Mouse (Mus musculus) yolk sac, embryonic 10.5 days (tissue): ENCODE data around the gene Pacsin3.

Source experiments
- DNase-seq: peaks from one replicate; pipeline ENCODE4 v3.0.0-alpha.2; 2017; ENCODE audit warnings: low spot score

The Pacsin3 gene

DNA sequence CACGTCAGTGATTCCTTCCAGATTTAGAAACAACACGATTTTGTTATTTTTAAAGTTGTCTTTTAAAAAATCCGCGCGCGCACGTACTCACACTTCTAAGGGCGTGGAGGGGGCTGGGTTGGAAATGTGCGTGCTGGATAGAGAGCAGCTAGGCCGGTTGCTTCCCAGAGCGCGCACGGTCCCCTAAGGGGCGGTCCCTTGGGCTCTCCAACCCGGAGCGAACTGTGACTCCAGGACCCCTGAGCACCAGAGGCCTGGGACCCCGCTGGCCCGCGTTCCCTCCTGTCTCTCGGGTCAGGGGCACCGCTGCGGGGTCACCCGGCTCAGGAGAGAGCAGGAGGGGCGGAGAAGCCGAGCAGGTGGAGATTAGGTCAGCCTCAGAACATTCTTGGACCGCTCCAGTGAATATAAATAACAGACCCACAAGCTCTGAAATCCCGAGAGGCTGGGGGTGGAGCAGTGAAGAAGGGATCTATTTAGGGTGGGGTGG, at the start of gene Pacsin3:
Gene Pacsin3 (plus strand): TSS at position 294 of the 490 bp plus-strand sequence.
- DNase-seq, result no peak

DNA sequence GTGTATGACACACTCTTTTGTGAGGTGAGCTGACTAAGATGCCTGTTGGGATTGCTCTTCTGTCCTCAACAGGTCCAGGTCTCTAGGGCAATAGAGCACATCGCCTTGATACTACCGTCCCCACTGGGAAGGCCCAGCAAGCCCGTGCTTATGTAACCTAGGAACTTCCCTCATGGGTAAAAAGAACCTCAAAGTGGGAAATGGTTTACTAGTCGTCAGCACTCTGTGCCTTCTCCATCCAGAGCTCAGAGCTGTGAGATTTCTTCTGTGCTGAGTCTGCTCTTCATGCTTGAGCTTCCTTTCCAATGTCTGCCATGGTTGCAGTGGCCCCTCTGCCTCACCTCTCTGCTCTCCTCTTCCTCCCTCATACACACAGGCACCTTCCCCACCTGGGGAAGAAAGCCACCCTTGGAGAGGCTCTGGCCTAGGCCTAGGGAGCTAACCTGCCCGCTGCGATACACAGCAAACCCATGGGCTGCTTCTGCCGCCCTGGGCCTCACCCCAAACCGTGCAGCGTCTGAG, 49.4 kb upstream of the Pacsin3 start:
- no peak for DNase-seq

DNA sequence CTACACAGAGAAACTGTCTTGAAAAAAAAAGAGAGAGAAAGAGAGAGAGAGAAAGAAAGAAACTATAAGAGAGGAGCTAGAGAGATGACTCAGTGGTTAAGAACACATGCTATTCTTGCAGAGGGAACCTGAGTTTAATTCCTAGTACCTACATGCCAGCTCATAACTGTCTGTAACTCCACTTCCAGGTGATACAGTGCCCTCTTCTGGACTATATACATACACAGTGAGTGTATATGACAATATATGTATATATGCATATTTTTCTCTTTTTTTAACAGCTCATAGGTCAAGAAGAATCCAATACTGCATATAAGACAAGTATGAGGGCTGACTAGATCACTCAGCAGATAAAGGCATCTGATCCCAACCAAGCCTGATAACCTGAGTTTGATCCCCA, 42.4 kb upstream of the Pacsin3 start:
- DNase-seq, result no peak

- DNase-seq, result no peak
These were observed 38.7 kb upstream of the Pacsin3 start for GRCm38 (mm10) chr2:91217032-91217431.

DNA sequence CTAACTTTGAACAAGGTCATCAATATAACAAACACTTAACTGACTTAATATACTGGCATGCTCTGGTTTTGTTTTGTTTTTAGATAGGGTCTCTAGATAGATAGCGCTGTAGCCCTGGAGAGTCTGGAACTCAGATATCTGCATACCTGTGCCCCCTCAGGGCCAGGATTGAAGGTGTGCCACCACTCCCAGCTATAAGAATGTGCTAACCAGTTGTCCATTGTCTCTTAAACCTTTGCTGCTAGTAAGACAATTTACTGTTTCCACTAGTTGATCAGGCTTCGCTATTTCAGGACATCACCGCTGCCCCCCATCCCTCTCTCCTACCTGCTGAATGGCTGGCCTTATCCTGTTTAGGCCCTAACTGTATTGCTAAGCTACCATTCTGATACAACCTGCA, 35.3 kb upstream of the Pacsin3 start:
- no peak for DNase-seq

GRCm38 (mm10) chr2:91223614-91224013, 32.1 kb upstream of the Pacsin3 start:
- no peak for DNase-seq

GRCm38 (mm10) chr2:91229735-91230134, 26.0 kb upstream of the Pacsin3 start:
- DNase-seq, result no peak

GRCm38 (mm10) chr2:91236601-91237510, 18.9 kb upstream of the Pacsin3 start, which contains the start of gene Ddb2:
TSS of gene Ddb2 (minus strand) at chr2:91236982.
- peak; percentile 99 for DNase-seq

- DNase-seq, result peak; percentile 36
These were observed 18.2 kb upstream of the Pacsin3 start for GRCm38 (mm10) chr2:91237511-91238080.

- DNase-seq, result no peak
These were observed 13.2 kb upstream of the Pacsin3 start for GRCm38 (mm10) chr2:91242547-91242946.

GRCm38 (mm10) chr2:91243416-91243815, 12.3 kb upstream of the Pacsin3 start:
- no peak for DNase-seq

DNA sequence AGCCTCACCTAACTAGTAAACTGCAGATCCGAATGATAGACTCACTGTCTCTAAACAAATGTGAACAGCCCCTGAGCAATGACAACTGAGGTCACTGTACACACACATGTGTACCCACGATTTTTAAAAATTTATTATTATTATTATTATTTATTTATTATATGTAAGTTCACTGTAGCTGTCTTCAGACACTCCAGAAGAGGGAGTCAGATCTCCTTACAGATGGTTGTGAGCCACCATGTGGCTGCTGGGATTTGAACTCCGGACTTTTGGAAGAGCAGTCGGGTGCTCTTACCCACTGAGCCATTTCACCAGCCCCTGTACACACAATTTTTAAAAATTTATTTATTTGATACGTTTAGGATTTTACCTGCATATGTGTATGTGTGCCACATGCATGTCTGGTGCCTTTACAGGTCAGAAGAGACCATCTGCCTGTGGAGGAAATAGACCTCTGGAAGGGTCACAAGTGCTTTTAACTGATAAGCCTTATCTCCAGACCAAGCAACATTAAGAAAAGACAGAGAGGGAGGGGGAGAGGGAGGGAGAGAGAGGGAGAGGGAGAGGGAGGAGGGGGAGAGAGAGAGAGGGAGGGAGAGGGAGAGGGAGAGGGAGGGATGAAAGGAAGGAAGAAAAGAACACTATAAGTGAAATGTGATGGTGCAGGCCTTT, 11.1 kb upstream of the Pacsin3 start:
- DNase-seq, result peak; percentile 39

- no peak for DNase-seq
These were observed 7.4 kb upstream of the Pacsin3 start for GRCm38 (mm10) chr2:91248366-91248765.

DNA sequence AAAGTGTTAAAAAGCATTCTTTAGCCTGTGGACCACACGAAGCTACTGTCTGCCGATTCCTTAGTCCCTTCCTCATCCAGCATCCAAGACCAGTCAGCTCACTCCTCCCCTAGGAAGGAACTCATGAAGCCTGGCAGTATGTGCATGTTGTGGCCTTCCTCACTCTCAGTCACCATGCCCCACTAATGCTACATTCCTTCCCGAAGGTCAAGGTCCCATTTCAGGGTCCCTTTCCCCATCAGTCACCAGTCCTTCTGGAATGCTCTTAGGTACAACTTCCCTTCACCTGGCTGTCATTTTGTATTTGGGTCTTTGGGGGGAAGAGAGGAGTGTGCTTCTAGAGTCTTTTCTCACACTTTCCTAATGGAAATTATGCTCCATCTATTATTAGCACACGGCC, 3.8 kb upstream of the Pacsin3 start:
- DNase-seq, result no peak

GRCm38 (mm10) chr2:91252512-91252911, 3.2 kb upstream of the Pacsin3 start:
- no peak for DNase-seq

GRCm38 (mm10) chr2:91254725-91255380, 901 bp upstream of the Pacsin3 start:
- DNase-seq, result no peak

- peak; percentile 80 for DNase-seq
These were observed 737 bp downstream of the Pacsin3 start for GRCm38 (mm10) chr2:91256256-91257125.

- DNase-seq, result peak; percentile 79
These were observed 1.6 kb downstream of the Pacsin3 start for GRCm38 (mm10) chr2:91257126-91257980.

DNA sequence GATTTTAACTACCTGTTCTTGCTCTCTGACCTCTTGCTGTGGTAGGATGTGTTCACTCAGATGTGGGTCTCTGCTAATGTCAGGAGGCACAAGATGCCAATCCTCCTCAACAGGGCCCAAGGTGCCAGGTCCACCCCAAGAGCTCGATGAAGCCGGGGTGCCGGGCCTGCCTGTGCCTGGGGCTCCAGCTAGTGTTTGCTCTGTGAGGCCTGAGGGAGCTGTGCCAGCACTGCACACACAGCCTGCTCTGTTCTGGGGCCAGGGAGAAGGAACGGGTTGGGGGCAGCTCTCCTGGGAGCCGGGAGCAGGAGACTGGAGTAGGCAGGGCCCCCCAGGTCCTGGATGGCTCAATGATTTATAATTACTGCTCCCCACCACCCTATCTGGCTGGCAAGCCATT, 2.3 kb downstream of the Pacsin3 start:
- DNase-seq, result no peak

DNA sequence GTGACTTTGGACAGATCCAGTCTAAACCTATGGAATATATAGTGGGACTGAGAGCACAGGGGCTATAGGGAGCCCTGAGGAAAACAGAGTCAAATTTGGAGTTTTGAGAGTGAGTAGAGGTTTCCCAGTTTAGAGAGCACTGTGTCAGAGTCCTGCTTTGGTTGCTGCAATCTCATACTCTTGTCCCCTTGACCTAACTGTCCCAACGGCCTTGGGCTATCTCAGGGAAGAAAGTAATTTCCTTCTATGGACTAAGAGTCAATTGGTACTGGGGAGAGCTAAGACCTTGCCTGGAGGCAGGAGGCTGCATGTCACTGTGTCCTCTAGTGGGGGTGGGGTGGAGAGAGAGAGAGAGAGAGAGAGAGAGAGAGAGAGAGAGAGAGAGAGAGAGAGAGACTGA, 3.1 kb downstream of the Pacsin3 start:
- DNase-seq, result no peak
